Mouse (Mus musculus) forebrain, embryonic 16.5 days (tissue): ENCODE results near the gene Ehd1. TPM values are rescaled to one million over a fixed set of nuclear protein-coding genes. Genes with fewer than 3 reads are reported as not detected.
A peak's percentile ranks its signal among the peaks of the same experiment; 100 is the strongest.

Experiments
- ATAC-seq: fragments of 200-750 bp; cut with Nextera tagmentation; 2 replicates; pipeline ENCODE4 v1.8.0; 2017; ENCODE audit warnings: mild to moderate bottlenecking, moderate library complexity
- H3K27ac ChIP-seq: fragments of 300-500 bp; sonication (generic); 2 replicates; pipeline ENCODE4 v1.5.1; 2014; ENCODE audit warnings: low read length, control low read depth
- H3K27me3 ChIP-seq: fragments of 300-500 bp; sonication (generic); replicated peaks from 2 replicates; pipeline ENCODE4 v1.6.1; 2014; ENCODE audit warnings: low read length; ENCODE audit not compliant: control insufficient read depth, insufficient read depth
- H3K36me3 ChIP-seq: fragments of 300-500 bp; sonication (generic); 2 replicates; pipeline ENCODE4 v1.6.1; 2014; ENCODE audit not compliant: control insufficient read depth, insufficient read depth
- H3K4me1 ChIP-seq: fragments of 300-500 bp; sonication (generic); replicated peaks from 2 replicates; pipeline ENCODE4 v1.6.1; 2014; ENCODE audit warnings: low read length; ENCODE audit not compliant: control insufficient read depth, insufficient read depth
- H3K4me2 ChIP-seq: fragments of 300-500 bp; sonication (generic); 2 replicates; pipeline ENCODE4 v1.6.1; 2014; ENCODE audit warnings: mild to moderate bottlenecking, low read length, control low read depth
- H3K4me3 ChIP-seq: fragments of 300-500 bp; sonication (generic); replicated peaks from 2 replicates; pipeline ENCODE4 v1.5.1; 2014; ENCODE audit warnings: mild to moderate bottlenecking, low read length, control low read depth
- H3K9ac ChIP-seq: fragments of 300-500 bp; sonication (generic); replicated peaks from 2 replicates; pipeline ENCODE4 v1.6.1; 2014; ENCODE audit warnings: low read depth, low read length, control low read depth
- H3K9me3 ChIP-seq: fragments of 300-500 bp; sonication (generic); 2 replicates; pipeline ENCODE4 v1.6.1; 2016; ENCODE audit warnings: low read length; ENCODE audit not compliant: control insufficient read depth
- WGBS: fragments of 180-500 bp; shearing (Covaris S2); extraction: QIAGEN DNeasy Blood & Tissue Kit; methylation state at CpG from one replicate; pipeline ENCODE4 v1.1.7; 2014; 5-methylcytosine and 5-hydroxymethylcytosine counted together
- polyA plus RNA-seq: library from polyadenylated mRNA; unstranded; fragments of >200 nt; fragmentation: Nextera tagmentation; extraction: Ambion mirVana; gene quantifications from 2 replicates; pipeline ENCODE4 v1.2.1, GENCODE M21; 2015

Ehd1 gene
- polyA plus RNA-seq, 1 experiment from 2014 or later: 105 TPM

DNA sequence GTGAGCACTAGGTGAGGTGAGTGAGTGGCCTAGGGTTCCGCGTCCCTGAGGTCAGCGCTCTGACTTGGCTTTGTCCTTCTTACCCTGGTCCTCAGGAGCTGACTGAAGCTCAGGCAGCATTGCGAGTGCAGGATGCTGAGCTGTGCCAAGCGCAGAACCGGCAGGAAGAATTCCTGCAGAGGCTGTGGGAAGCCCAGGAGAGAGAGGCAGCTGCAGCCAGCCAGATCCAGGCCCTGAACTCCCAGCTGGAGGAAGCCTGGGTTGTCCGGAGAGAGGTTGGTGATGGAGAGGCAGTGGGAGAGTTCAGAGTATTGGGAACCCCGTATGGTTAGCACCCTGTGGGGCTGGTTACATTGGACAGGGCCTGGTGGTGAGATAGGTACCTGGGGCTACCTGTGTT, 37.3 kb downstream of the Ehd1 start:
- Histone ChIP-seq H3K4me2 (no peak overlapping the region), H3K9me3 (no peaks in the 10 kb centered on the region), H3K36me3 (no peaks in the 10 kb centered on the region), H3K27ac (no peak overlapping the region), H3K27me3 (no peaks in the 10 kb centered on the region), H3K9ac (no peak overlapping the region), H3K4me3 (no peak overlapping the region), H3K4me1 (no peaks in the 10 kb centered on the region)
- WGBS: 90% methylated on average over 8 of the region's 8 CpGs
- no peak for ATAC-seq

DNA sequence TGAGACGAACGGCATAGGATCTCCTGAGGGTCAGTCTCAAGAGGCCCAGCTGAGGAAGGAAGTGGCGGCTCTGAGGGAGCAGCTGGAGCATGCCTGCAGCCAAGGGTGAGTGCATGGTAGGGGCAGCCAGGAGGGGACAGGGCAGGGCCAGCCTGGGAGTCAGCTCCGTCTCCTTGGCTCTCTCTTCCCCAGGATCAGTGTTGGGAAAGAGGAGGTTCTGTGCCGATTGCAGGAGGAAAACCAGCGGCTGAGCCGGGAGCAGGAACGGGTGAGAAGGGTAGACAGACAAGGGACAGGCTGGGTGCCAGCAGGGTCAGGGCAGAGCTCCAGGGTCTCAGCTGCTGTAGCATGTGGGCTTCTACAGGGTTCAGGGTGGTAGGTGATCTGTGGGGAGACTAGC, 38.0 kb downstream of the Ehd1 start:
- H3K9me3 ChIP-seq: no peaks in the 10 kb centered on the region
- no peaks in the 10 kb centered on the region for H3K27me3 ChIP-seq
- WGBS: 88% methylated on average over 8 of the region's 8 CpGs
- H3K36me3 ChIP-seq: no peaks in the 10 kb centered on the region
- ATAC-seq: no peak
- no peak overlapping the region for H3K27ac ChIP-seq
- no peaks in the 10 kb centered on the region for H3K4me1 ChIP-seq
- H3K9ac ChIP-seq: no peak overlapping the region
- H3K4me3 ChIP-seq: no peak overlapping the region
- H3K4me2 ChIP-seq: no peak overlapping the region

DNA sequence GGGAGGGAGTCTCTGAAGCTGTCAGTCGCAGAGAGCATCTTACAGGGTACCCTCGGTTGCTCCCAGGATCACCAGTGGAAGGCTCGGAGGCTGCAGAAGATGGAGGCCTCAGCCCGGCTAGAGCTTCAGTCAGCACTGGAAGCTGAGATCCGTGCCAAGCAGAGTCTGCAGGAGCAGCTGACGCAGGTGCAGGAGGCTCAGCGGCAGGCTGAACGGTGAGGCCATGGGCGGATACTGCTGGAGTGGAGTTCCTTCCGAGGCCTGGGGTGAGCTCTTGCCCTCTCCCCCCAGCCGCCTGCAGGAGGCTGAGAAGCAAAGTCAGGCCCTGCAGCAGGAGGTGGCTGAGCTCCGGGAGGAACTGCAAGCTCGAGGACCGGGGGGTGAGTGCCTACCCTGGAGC, 39.0 kb downstream of the Ehd1 start:
- no peaks in the 10 kb centered on the region for H3K36me3 ChIP-seq
- no peak overlapping the region for H3K27ac ChIP-seq
- H3K4me2 ChIP-seq: no peak overlapping the region
- no peak overlapping the region for H3K4me3 ChIP-seq
- WGBS: 70% methylated on average over 14 of the region's 14 CpGs
- ATAC-seq: no peak
- no peak overlapping the region for H3K9ac ChIP-seq
- no peaks in the 10 kb centered on the region for H3K9me3 ChIP-seq
- H3K4me1 ChIP-seq: no peaks in the 10 kb centered on the region
- no peaks in the 10 kb centered on the region for H3K27me3 ChIP-seq

DNA sequence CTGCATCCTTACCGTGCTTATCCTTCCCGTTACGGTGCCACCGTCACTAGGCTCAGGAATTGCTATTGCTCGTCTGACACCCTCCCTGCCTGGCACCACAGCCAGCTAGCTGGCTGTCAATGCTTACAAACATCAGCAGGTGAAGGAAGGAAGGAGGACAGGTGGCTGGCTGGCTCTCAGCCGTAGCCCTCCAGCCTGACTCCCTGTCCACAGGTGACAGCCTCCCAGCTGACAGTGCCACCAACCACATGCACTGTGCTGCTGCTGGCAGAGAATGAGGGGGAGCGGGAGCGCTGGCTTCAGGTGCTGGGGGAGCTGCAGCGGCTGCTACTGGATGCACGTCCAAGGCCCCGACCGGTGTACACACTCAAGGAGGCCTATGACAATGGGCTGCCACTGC, 41.6 kb downstream of the Ehd1 start:
- Histone ChIP-seq H3K9me3 (no peaks in the 10 kb centered on the region), H3K9ac (no peak overlapping the region), H3K4me2 (no peak overlapping the region), H3K27ac (no peak overlapping the region), H3K27me3 (no peaks in the 10 kb centered on the region), H3K36me3 (no peaks in the 10 kb centered on the region), H3K4me3 (no peak overlapping the region), H3K4me1 (no peaks in the 10 kb centered on the region)
- no peak for ATAC-seq
- 89% methylated on average over 12 of the region's 12 CpGs for whole genome bisulfite sequencing

DNA sequence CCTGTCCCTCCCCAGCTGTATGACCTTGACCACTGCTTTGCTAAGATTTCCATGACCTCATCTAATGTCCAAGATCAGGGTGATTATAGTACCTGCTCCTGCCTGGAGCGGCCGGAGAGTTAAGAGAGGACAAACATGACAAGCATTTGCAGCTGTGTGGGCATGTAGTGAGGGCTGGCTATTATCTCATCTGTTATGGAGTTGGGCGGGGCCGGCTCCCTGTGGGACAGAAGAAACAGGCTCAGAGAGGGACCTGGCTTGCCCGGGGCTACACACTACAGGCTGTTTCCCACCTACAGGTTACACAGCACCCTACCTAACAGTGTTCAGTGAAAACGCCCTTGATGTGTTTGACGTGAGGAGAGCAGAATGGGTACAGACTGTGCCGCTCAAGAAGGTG, 44.8 kb downstream of the Ehd1 start:
- Histone ChIP-seq H3K9me3 (no peaks in the 10 kb centered on the region), H3K27me3 (no peaks in the 10 kb centered on the region), H3K4me3 (no peak overlapping the region), H3K27ac (no peak overlapping the region), H3K4me2 (no peak overlapping the region), H3K9ac (no peak overlapping the region), H3K36me3 (no peaks in the 10 kb centered on the region), H3K4me1 (no peaks in the 10 kb centered on the region)
- WGBS: 86% methylated on average over 8 of the region's 8 CpGs
- no peak for ATAC-seq

DNA sequence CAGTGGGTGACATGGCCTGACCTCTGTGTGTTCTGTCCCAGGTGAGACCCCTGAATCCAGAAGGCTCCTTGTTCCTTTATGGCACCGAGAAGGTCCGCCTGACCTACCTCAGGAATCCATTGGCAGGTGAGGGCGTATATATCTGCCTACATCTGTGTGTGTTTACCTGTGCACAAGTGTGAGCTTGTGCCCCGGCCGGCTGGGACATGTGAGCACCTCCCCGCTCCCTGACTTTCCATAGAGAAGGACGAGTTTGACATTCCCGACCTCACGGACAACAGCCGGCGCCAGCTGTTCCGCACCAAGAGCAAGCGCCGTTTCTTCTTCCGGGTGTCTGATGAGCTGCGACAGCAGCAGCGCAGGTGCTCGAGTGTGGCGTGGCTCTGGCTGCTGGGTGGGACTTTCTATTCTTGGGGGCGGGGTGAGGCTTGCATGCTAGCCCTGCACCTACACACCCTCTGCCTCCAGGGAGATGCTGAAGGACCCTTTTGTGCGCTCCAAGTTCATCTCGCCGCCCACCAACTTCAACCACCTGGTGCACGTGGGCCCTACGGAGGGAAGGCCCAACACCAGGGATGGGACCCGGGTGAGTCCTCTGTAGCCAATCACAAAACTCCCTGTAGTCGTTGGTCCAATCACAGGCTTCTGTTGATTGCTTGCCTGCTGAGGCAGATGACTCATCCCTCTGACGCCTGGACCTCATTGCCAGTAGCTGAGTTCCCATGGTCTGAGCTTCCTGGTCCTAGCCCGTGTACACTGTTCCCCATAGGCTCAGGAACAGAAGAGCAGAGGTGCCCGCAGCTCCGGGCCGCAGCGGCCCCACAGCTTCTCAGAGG, 45.5 kb downstream of the Ehd1 start:
- WGBS: 88% methylated on average over 33 of the region's 33 CpGs
- H3K4me1 ChIP-seq: no peaks in the 10 kb centered on the region

DNA sequence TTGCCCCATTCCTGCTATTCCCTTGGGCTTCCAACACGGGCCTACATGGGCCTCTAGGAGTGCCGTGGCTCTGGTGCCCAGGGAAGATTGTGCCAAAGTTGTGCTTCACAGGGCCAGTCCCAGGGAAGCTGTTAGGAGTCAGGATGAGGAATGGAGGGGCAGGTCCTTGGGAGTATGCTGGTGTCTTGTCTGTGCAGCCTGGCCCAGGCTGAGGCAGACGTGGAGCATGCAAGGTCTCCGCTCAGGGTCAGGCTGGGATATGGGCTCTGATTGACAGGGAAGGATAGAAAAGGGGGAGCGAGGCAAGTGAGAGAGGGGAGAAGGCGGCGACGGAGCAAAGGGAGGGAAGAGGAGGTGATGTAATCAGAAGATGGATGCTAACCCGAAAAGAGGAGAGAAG, 48.2 kb downstream of the Ehd1 start:
- Histone ChIP-seq H3K4me1 (no peaks in the 10 kb centered on the region), H3K4me3 (no peak overlapping the region), H3K9ac (no peak overlapping the region), H3K27me3 (no peaks in the 10 kb centered on the region), H3K4me2 (no peak overlapping the region), H3K36me3 (no peaks in the 10 kb centered on the region), H3K27ac (no peak overlapping the region), H3K9me3 (no peaks in the 10 kb centered on the region)
- WGBS: 80% methylated on average over 9 of the region's 9 CpGs
- ATAC-seq: no peak

More for the DNA sequence above, 45.5 kb downstream of the Ehd1 start:
- Histone ChIP-seq H3K27me3 (no peaks in the 10 kb centered on the region), H3K4me3 (no peak overlapping the region), H3K9ac (no peak overlapping the region), H3K4me2 (no peak overlapping the region), H3K36me3 (no peaks in the 10 kb centered on the region), H3K27ac (no peak overlapping the region), H3K9me3 (no peaks in the 10 kb centered on the region)
- ATAC-seq: no peak

DNA sequence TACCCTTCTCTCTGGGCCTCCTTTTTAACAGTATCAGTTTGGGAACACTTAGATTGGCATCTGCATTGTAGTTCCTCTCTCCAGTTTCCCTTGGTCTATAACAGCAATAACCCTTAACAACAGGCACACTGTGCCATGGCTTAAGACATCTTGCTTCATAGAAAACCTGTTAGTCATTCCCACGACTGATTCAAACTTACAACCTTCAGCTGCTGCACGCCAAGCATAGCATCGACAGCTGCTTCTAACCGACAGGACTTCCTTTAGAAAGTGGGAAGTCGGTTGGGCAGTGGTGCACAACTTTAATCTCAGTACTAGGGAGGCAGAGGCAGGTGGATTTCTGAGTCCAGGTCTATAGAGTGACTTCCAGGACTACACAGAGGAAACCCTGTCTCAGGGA, 54.7 kb downstream of the Ehd1 start:
- 64% methylated on average over 5 of the region's 5 CpGs for WGBS
- Histone ChIP-seq H3K36me3 (no peaks in the 10 kb centered on the region), H3K4me3 (no peak overlapping the region), H3K27me3 (no peaks in the 10 kb centered on the region), H3K4me2 (no peak overlapping the region), H3K9me3 (no peaks in the 10 kb centered on the region), H3K27ac (no peak overlapping the region), H3K4me1 (peaks cover 9% of the 10 kb centered on the region), H3K9ac (no peak overlapping the region)
- ATAC-seq: no peak

DNA sequence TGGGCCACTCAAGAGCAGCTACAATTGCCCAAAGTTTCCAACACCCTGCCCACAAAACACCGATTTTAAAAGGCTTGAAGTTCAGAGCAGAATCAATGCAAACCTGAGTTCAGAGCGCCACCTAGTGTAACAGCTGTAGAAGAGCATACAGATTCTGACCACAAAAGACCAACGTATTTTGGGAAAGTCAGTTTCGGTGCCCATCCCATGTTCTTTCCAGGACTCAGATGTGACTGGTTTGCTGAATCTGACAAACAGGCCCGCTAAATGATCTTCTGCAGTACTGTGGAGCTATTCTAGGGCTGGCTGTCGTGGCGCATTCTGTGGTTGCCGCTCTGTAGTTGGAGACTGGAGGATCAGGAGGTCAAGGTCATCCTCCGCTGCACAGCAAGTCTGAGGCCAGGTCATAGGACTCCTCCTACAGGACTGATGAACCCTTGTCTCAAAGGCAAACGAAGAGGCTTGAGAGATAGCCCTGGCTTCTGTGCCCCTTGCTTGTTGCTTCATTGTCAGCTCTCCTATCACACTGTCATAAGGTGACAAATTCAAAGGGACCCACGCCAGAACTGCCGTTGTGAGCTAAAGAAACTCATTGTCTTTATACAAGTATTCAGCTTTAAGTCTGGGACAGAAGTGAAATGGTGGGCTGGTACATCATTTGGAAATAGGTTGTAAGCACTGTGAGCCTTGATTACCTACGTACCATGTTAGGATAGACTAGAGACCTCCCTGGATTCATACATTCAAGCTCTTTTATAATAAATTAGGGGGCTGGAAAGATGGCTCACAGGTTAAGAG, 55.4 kb downstream of the Ehd1 start:
- peak overlapping the region; percentile 1; the same call in 1 of the 2 replicates for H3K9ac ChIP-seq
- peaks cover 17% of the 10 kb centered on the region for H3K4me1 ChIP-seq
- peak overlapping the region; percentile 12 for H3K4me2 ChIP-seq
- no peak overlapping the region; the same call in 1 of the 2 replicates for H3K4me3 ChIP-seq
- WGBS: 22% methylated on average over 13 of the region's 13 CpGs
- no peak for ATAC-seq
- H3K9me3 ChIP-seq: no peaks in the 10 kb centered on the region
- H3K27ac ChIP-seq: no peak overlapping the region
- no peaks in the 10 kb centered on the region for H3K36me3 ChIP-seq
- no peaks in the 10 kb centered on the region for H3K27me3 ChIP-seq
